Mouse (Mus musculus) cerebellum, adult 11 months (tissue): Measurements from ENCODE around the gene Fry.

Source experiments
- DNase-seq: peaks from one replicate; pipeline ENCODE4 v3.0.0; 2022

The Fry gene

DNA sequence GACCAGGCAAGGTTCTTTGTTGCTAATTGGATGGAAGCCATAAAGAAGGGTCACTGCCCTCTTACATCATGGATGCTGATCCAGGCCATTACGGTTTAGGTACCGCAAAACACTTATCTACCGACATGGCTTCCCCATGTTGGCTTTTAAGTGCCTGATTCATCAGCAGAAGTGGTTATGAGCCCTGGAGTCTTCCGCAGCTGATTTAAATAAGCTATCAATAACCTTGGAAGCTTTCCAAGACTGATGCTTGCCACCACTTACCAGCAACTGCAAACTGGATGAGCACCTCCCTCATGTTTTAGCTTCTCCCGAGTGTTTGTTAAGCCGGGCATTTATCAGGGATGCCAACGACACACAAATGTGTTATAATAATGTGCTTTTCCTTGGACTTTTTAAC lies 12.7 kb downstream of the Fry start:
- no peak for DNase-seq

DNA sequence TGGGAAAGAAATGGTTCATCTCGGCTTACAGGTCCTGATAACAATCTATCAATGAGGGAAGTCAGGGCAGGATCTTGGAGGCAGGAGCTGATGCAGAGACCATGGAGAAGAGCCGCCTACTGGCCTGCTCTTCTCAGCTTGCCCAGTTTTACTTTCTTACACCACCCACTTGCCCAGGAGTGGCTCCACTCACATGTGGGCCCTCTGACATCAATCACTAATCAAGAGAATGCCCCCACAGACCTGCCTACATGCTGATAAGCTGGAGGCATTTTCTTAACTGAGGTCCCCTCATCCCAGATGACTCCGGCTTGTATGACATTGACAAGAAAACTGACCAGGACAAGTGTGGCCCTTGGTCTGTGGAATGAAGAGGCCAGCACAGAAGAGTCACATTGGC lies 16.2 kb downstream of the Fry start:
- DNase-seq, result no peak

DNA sequence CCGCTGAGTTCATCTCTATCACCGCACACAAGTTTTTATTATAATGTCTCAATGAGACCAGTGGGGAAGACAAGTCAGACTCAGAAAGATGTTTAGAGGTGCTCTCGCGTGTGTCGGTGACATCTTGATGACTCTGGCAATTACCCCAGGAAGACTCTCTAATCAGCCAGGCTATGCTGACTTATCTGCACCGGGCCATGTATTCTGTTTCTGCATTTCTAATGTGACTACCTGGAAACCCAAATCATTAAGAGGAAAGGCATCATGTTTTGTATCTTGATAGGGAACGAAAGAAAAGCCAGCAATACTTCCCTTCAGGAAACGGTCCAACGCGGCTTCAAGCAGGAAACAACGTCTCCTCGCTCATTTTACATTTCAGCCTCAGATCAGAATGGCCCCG lies 17.1 kb downstream of the Fry start:
- no peak for DNase-seq

DNA sequence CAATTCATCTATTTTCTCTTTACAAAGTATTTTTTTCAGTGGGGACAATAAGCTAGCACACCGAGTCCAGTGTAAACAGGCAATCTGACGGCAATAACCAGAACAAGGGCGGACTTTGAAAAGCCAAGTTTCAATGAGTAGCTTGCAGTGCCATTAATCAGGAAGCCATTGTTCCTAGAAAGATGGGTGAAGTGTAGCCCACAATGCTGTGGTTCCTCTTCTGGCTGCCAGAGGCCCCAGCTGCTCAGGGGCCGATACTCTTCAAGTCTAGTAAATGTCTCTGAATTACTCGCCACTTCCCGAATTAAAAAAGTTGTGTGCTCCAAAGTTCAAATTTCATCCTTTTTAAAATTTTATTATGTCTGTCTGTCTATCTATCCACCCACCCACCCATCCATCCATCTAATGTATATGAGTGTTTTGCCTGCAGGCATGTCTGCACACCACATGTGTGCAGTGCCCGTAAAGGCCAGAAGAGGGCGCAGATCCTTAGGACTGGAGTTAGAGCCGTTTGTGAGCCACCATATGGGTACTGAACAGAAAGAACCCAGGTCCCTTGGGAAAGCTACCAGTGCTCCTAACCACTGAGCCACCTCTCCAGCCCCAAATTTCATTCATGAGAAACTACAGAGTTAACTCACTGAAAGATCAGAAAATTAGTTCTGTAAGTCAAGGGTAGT lies 19.5 kb downstream of the Fry start:
- no peak for DNase-seq

DNA sequence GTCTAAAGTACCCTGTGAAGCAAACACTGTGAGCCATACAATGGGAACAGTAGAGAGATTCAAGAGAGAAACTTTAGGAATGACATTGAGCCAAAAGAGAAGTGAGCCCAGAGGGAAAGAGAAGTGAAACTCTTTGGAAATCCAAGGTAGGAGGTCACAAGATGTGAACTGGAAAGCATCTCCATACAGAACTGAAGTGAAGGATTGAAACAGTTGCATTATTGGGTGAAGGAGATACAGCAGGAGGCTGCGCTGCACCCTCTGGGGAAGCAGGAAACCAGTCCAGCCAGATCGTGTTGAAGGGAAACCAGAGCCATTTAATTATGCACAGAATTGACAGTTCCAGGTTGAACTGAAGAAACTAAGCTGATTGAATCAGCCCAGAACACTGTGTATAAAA lies 22.1 kb downstream of the Fry start:
- DNase-seq, result no peak

DNA sequence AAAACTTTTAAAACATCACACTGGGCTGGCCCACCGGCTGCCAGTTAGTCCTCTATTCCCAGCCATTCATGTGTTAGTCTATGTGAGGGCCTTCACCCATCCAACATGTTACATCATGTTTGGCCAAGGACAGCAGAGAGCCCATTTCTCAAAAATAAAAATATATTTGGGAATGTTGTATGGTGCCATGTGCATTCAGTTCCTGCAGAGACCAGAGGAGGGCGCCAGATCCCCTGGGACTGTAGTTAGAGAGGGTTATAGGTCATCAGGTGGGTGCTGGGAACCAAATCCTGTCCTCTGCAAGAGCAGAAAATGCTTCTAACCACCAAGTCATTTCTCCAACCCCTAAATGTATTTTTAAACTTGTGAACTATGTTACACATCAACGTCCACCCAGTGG lies 27.5 kb downstream of the Fry start:
- DNase-seq, result no peak

DNA sequence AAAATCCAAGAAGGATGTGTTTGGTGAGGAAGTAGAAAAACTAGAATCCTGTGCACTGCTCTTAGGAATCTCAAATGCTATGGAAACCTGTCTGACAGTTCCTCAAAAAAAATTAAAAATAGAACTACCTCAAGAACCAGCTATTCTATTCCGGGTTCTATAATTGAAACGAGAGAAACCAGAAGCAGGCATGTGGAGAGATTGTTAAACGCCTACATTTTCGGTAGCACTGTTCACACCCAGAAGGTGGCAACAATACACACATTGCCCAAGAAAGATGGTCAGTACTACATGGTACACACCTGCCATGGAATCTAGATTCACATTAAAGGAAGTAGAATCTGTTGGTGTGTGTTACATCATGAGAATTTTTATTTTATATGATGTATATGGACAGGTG lies 28.2 kb downstream of the Fry start:
- no peak for DNase-seq

DNA sequence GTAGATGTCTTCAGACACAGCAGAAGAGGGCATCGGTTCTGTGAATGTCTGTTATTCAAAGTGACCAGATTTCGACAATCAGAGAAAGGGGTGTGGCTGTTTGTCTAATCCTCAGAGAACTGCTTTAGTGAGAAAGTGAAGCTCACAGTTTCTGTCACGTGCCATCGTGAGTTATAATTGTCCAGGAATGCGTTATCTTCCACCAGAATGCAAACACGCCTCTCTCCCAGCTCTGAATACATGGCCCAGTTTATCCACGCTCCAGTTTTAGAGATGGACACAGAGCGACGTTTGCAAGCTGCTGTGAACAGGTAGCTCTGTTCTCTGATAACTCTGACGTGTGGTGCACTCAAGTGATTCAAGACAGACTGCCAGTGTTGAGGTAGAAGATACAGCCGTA lies 31.3 kb downstream of the Fry start:
- DNase-seq, result no peak

DNA sequence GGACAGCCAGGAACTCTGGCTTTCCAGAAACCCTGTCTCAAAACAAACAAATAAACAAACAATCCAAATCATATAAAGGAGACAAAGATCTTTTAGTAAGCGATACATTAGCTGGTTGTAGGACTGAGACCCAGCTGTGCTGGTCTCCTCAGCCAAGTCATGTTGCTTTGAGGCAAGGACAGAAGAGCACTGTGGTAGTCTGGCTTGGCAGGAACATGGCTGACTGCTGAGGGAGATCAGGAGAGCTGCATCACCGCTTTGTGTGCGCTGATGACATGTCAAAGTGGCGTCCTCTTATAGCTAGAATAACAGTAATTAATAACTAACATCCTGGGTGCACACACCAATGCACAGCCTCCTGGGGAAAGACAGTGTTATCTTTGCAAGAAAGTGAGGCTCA lies 32.5 kb downstream of the Fry start:
- no peak for DNase-seq

DNA sequence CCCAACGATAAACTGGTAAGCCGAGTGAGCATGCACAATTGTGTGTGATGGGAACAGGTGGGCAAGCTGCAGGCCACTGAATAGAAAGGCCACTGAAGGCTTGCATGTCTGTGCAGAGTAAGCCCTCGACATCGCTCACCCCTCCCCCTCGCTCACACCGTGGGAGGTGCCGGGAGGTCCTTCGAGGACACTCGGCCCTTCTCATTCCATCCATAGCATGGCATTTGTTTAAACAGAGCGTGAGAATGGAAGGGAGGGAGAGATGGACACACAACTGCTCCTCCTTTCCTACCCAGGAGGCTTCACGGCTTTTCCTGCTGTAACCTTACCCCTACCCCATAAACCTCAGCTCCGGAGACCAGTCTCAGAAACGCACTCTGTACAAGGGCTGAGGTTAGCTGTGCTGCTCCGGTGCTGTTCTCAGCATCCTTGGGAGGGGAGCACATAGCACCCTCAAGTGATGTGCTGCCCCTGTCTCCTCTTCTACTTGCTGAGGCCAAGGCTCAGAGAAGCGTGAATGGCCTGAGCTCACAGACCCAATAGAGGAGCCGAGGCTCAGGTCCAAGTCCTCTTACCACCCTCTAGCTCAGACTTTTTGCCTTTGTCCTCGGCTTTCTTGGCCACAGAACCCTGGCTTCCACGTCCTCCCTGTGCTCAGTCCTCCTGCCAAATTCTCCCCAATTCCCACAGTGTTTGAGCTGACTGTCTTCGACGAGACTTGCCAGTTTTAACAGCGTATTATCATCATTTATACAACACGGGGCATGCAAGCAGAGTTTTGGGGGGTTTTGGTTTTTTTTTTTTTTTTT lies 33.8 kb downstream of the Fry start:
- DNase-seq, result peak; percentile 26

DNA sequence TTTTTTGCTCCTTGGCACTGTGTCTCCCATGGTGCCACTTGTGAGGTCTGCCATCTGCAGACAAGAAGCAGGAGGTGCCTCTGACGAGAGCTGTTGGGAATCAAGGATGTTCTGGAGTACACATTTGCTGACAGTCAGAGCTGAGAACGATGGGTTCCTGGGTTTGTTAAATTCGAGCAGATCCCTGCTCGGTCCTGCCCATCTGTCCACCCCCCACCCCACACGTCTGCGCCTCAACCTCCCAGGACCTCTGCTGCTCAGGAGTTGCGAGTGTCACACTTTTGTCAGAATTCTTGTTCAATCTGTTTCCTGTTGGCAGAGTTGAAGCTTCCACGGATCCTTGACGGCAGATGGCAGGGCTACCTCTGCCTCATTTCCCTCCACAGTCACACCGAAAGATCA lies 34.4 kb downstream of the Fry start:
- DNase-seq, result no peak

DNA sequence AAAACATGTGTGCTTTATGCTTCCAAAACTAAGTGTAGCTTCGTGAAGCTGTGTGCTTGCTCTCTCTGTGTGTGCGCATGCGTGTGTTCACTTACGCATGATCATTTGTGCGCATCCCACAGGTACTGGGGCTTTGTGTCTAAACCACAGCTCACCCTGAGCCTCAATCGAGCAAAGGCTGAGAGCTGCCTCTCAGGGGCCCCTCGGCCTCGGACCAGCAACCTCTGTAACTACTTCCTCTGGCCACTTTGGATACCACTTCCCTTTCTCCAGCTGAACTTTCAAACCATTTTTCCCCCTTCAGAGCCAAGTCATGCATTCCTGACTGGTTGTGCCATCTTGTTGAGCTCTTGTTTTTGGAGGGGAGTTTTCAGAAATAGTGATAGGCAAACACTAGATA lies 36.9 kb downstream of the Fry start:
- DNase-seq, result no peak

DNA sequence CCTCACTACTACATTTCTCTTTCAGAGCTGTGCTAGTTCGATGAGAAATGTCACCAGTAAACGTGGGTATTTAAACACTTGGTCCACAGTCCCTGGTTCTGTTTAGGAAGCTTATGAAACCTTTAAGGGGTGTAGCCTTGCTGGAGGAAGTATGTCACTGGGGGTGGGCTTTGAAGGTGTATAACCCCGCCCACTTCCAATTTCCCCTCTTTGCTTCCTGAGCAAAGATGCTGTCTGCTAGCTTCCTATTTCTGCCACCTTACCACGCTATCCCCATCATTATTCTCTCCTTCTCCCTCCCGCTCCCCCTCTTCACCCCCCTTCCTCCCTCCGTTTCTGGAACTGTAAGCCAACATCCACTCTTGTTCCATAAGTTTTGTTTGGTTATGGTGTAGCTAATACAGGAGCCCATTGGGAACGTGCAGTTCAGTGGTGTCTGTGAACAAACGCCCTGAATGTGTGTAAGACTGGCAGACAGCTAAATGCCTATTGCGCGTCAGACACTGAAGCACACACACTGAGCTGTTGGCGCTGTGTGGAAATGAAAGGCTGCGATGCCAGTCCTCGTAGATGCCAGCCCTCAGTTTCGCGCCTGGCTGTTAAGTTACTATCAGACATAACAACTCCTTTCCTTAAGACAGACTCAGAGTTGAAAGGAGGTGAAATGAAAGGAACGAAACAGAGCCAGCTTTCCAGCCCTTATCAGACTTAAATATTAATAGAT lies 37.8 kb downstream of the Fry start:
- no peak for DNase-seq

DNA sequence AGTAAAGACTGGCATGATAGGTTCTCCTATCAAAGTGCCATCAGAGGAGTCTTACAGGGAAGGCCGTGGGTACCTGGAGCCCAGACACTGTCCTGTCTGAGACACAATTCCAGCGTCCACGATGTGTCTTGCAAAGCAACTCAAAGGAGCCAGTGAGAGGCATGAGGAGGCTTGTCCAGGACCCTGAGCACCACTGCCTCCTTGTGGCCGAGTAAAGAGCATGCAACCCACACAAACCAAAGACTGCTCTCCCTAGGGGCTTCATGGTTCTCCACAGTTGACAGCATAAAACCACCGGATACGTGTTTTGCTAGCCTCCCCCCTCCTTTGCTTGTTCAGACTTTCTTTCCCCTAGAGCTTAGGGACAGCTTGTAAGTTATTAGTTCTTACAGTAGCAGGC lies 39.2 kb downstream of the Fry start:
- no peak for DNase-seq

DNA sequence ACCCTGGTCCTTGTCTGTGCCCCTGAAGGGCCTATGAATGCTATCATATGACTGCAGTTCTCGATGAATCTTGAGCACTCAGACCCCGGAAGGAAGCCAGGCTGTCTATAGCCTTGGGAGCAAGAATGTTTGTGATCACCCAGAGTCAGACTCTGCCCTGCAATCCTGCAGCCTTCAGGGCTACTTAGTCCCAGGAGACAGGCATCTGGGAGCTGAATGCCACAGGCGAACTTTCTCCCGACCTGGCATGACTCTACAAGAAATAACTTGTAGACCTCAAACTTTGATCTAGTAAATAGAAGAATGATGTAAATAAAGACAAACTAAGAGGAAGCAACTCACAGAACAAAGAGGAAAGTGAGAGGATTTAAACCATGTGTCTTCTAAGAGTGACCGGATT lies 40.7 kb downstream of the Fry start:
- DNase-seq, result no peak

DNA sequence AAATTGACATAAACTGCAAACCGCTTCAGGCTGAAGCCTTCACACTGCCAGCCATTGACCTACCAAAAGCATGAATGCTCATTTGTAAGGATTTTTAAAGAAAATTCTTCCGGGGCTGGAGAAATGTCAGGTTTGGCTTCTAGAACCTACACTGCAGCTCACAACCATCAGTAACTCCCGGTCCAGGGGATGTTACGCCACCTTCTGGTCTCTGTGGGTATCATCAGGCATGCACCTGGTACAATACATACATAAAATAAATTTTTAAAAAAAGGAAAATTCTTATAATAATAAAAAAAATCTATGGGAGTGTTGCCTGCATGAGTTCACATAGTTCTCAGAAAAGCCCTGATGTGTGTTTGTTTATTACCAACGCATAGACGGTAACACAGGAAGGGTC lies 42.7 kb downstream of the Fry start:
- DNase-seq, result no peak

DNA sequence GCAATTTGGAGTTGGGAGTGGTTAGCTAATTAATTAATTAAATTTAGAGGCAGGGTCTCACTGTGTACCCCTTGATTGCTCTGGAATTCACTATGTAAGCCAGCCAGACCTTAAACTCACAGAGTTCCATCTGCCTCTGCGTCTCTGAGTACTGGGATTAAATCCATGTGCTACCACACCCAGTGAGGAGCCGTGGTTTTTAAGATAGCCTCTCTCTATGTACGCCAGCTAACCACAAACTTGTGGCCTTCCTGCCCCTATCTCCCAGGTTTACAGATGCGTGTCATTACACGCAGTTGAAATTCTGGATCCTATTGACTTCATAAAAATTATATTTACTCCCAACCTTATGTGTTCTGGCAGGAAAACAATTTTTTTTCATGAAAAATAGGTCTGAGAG lies 43.5 kb downstream of the Fry start:
- no peak for DNase-seq

DNA sequence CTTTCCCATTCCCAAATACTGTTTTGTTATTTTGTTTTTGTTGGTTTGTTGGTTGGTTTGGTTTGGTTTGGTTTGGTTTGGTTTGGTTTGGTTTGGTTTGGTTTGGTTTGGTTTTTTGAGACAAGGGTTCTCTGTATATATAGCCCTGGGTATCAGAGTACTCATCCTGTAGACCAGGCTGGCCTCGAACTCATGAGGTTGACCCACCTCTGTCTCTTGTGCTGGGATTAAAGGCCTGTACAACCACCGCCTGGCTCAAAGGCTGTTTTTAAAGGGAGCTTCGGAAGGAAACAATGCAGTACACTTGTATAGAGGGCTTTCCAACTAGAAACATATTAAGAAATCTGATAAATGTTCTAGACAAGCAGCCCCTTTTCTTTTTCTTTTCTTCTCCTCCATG lies 46.2 kb downstream of the Fry start:
- no peak for DNase-seq

DNA sequence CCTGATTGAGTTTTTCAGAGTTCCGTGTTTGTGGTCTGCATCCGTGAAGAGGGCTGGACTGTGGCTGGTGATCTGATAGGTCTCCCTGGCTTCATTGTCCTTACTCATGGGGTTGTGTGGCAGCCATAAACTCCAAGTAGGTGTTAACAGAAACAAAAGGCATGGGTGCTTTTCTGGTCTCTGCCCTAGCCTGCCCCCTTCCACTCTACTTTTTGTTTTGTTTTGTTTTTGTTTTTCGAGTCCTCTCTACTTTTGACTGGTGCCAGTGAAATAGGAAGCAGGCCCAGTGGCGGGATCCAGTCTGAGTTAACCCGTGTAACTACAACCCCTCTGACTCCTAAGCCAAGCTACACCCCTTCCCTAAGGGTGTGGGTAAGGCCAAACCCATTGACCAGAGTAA lies 48.4 kb downstream of the Fry start:
- no peak for DNase-seq

DNA sequence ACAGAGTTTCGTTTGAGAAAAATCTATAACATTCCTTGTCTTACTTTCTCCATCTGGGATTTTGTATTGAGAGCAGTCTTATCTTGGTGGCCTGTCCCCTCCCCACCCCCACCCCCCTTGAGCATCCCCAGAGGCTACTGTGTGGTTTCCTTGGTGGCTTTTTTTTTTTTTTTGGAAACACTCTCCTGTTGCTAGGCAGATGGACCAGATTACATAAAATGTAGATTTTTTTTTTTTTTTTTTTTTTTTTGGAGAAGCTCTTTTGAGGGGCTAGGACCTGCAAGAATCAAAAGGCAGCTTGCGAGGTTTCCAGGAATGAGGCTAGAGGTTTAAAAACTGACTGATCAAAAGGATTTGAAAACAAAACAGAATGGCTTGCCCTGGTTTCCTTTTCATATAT lies 48.8 kb downstream of the Fry start:
- DNase-seq, result no peak

DNA sequence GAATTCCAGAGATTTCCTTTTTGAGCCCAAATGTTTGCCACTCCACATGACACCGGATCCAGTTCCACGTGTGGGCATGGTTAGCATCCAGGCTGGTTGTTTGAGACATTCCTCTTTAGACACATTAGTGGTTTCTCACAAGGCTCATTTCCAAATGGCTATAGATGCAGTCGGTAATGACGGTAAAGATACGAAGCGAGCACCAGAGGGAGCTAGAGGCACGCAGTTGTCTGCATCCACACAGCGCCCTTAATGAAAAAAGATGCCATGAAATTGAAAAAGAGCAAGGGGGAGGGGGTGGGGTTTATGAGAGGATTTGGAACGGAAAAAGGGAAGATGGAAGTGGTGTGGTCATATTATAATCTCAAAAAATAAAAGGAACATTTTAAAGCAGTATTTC lies 50.3 kb downstream of the Fry start:
- DNase-seq, result peak; percentile 52

DNA sequence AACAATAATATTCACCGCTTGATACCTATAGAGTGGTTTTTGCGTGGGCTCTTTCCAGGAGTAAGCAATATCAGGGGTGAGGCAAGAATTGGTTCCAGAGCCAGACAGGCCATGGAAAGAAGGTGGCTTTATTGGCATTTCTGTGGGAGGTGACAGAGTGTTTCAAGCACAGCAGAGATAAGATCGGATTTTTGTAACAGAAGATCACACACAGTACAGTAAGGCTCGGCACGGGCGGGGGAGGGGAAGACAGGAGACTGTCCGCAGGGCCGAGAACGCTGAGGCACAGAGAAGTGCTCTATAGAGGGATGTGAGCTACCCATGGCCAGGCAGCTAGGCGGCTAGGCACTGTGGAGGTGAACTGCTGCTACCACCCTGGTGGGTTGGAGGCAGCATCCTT lies 53.1 kb downstream of the Fry start:
- no peak for DNase-seq

DNA sequence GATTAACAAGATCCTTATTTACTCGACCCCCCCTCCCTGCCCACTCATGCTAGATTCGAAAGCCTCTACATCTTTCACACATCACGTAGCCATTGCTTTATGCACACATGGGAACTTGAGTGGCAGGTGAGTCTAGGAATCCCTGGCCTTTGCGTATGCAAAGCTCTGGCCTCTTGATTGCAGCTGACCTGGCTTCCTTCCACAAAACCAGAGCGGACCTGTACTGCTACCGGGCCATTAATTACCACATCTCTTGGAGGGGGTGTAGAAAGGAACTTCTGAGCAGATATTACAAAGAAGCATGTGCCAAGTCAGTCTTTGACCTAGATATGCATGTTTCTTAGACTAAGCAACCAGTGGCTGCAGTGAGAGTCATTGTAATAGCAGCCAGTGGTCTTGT lies 55.4 kb downstream of the Fry start:
- no peak for DNase-seq

DNA sequence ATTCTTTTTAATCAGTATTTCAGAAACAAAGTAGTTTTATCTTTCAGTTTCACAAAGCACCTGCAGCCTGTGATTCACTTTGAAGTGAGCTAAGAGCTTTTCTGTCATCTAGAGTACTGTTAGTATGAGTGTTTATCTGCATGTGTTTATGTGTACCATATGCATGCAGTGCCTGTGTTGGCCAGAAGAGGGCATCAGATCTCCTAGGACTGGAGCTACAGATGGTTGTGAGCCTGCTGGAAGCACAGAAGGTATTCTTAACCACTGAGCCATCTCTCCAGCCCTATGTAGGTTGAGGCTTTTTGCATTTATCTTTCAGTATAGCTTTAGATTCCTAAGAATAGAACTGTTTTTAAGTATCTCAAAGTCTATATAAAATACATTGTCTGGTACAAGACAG lies 56.5 kb downstream of the Fry start:
- no peak for DNase-seq
